Mouse (Mus musculus): ENCODE data around the gene Atad2b. TPM values are rescaled to one million over a fixed set of nuclear protein-coding genes. Genes with fewer than 3 reads are reported as not detected.

Gene Atad2b
- polyA plus RNA-seq, 1 experiment, result 25.5 TPM

DNA sequence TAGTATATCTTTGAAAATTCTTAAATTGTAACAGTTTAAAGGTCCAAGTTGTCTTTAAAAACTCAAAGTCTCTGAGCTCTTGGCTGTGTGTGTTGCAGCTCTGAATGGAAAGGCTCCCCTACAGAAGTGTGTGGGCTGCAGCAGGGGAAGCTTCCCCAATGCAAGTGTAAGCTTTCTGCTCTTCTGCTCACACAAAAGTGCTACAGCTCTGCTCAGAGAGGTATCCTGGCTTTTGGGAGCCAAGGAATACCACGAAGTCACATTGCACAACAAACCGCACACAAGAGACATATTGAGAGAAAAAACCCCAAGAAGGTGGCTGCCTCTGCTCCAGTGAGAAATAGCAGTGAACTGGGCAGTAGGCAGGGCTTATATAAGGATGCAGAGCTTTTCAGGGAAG, 120.9 kb downstream of the Atad2b start:
- TF ChIP-seq CTCF (IDR thresholded peaks at IDR 0.05; ENCODE audit: borderline replicate concordance, control insufficient read depth, extremely low read depth, insufficient read depth, low read length, poor library complexity), result no peak
- Histone ChIP-seq H3K27ac (ENCODE audit: control insufficient read depth, insufficient read depth, low read length) (no peak overlapping the region), H3K4me1 (replicated peaks; ENCODE audit: control insufficient read depth, insufficient read depth, low read length) (no peaks in the 10 kb centered on the region), H3K36me3 (ENCODE audit: control insufficient read depth, insufficient read depth, low read length) (peaks cover 23% of the 10 kb centered on the region), H3K27me3 (ENCODE audit: control insufficient read depth, insufficient read depth, low read length) (no peaks in the 10 kb centered on the region), H3K4me3 (ENCODE audit: control insufficient read depth, insufficient read depth, low read length) (no peak overlapping the region)
- 96% methylated on average over 2 of the region's 2 CpGs for WGBS
- no peak for DNase-seq

DNA sequence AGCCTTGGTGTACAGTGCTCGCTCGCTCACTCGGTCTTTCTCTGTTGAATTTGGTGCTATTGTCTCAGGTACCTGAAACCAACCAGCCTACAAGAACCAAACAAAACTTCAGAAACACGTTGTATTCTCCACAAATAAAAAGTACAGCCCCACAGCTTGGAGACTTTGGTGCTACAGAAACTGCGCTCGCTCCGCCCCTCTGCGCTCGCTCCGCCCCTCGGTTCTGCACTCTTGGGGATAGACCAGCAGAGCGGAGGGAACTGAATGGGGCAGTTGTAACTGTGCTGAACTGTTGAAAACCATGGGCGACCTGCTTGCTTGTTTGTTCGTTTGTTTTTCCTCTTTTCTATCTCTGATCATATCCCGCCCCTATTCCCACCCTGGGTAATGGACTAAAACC, 127.0 kb downstream of the Atad2b start:
- Histone ChIP-seq H3K4me1 (replicated peaks; ENCODE audit: control insufficient read depth, insufficient read depth, low read length) (no peaks in the 10 kb centered on the region), H3K27ac (ENCODE audit: control insufficient read depth, insufficient read depth, low read length) (no peak overlapping the region), H3K4me3 (ENCODE audit: control insufficient read depth, insufficient read depth, low read length) (no peak overlapping the region), H3K36me3 (ENCODE audit: control insufficient read depth, insufficient read depth, low read length) (peaks cover 9% of the 10 kb centered on the region), H3K27me3 (ENCODE audit: control insufficient read depth, insufficient read depth, low read length) (no peaks in the 10 kb centered on the region)
- WGBS, result 96% methylated on average over 15 of the region's 15 CpGs
- TF ChIP-seq POLR2A (IDR thresholded peaks at IDR 0.05; ENCODE audit: control insufficient read depth, extremely low read depth, insufficient read depth, low read length, poor library complexity) (no peak), CTCF (IDR thresholded peaks at IDR 0.05; ENCODE audit: borderline replicate concordance, control insufficient read depth, extremely low read depth, insufficient read depth, low read length, poor library complexity) (no peak)
- DNase-seq, result no peak

DNA sequence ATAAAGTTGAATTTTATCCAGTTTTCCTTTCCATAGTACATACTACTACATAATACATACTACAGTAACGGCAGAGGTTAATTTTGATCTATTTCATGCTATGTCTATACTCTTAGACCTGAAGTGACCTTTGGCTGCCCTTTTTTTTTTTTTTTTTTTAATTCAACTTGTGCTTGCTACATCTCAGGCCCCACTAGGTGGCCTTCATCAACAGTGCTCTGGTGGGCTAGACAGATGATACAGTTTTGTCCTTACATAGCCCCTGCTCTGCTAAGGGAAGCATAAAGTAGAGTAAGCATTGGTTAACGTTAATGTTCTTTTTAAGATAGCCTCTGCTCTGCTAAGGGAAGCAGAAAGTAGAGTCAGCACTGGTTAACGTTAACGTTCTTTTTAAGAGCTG, 131.0 kb downstream of the Atad2b start:
- TF ChIP-seq POLR2A (IDR thresholded peaks at IDR 0.05; ENCODE audit: control insufficient read depth, extremely low read depth, insufficient read depth, low read length, poor library complexity), result no peak
- TF ChIP-seq CTCF (IDR thresholded peaks at IDR 0.05; ENCODE audit: borderline replicate concordance, control insufficient read depth, extremely low read depth, insufficient read depth, low read length, poor library complexity), result no peak
- WGBS, result 98% methylated on average over 4 of the region's 4 CpGs
- DNase-seq, result no peak
- peaks cover 9% of the 10 kb centered on the region for H3K36me3 ChIP-seq (ENCODE audit: control insufficient read depth, insufficient read depth, low read length)
- H3K4me3 ChIP-seq (ENCODE audit: control insufficient read depth, insufficient read depth, low read length), result no peak overlapping the region
- no peak overlapping the region for H3K27ac ChIP-seq (ENCODE audit: control insufficient read depth, insufficient read depth, low read length)
- no peaks in the 10 kb centered on the region for H3K4me1 ChIP-seq (replicated peaks; ENCODE audit: control insufficient read depth, insufficient read depth, low read length)
- no peaks in the 10 kb centered on the region for H3K27me3 ChIP-seq (ENCODE audit: control insufficient read depth, insufficient read depth, low read length)

DNA sequence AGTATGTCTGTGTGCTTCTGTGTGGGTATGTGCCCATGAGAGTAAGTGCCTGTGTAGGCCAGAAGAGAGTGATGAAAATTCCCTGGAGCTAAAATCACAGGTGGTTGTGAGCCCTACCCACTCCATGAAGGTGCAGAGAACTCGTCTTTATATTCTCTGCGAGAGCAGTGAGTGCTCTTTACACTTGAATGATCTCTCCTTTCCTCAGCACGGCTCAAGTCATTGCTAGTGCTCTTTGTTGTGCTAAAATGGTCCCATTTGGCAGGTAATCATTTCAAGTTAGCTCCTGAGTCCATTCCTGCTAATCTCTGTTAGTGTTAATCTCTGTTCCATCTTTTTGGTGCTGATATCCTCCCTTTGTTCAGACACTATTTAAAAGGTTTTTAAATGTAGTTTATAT, 150.4 kb downstream of the Atad2b start:
- Histone ChIP-seq H3K4me1 (replicated peaks; ENCODE audit: control insufficient read depth, insufficient read depth, low read length) (no peaks in the 10 kb centered on the region), H3K4me3 (ENCODE audit: control insufficient read depth, insufficient read depth, low read length) (no peak overlapping the region), H3K27ac (ENCODE audit: control insufficient read depth, insufficient read depth, low read length) (no peak overlapping the region), H3K27me3 (ENCODE audit: control insufficient read depth, insufficient read depth, low read length) (no peaks in the 10 kb centered on the region), H3K36me3 (ENCODE audit: control insufficient read depth, insufficient read depth, low read length) (no peaks in the 10 kb centered on the region)
- TF ChIP-seq CTCF (IDR thresholded peaks at IDR 0.05; ENCODE audit: borderline replicate concordance, control insufficient read depth, extremely low read depth, insufficient read depth, low read length, poor library complexity) (no peak), POLR2A (IDR thresholded peaks at IDR 0.05; ENCODE audit: control insufficient read depth, extremely low read depth, insufficient read depth, low read length, poor library complexity) (no peak)
- WGBS, result 59% methylated on average over 3 of the region's 3 CpGs
- no peak for DNase-seq

DNA sequence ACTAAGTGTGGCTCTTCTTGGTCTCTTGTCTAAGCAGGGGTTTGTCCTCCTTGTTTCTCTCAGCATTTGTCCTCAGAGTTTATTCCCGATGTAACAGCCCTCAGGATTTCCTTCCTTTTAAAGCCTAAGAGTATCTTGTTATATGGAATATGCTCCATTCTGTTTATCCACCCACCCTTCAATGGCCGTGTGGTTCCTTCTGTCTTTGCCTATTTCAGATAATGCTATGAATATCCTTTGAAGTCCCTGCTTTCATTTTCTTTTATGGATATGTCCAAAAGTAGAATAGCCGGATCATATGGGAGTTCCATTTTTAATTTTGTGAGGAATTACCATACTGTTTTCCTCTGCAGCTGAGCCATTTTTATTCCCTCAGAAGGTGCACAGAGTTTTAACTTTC, 153.0 kb downstream of the Atad2b start:
- WGBS, result 92% methylated on average over 3 of the region's 3 CpGs
- TF ChIP-seq CTCF (IDR thresholded peaks at IDR 0.05; ENCODE audit: borderline replicate concordance, control insufficient read depth, extremely low read depth, insufficient read depth, low read length, poor library complexity), result no peak
- no peak for TF ChIP-seq POLR2A (IDR thresholded peaks at IDR 0.05; ENCODE audit: control insufficient read depth, extremely low read depth, insufficient read depth, low read length, poor library complexity)
- H3K4me1 ChIP-seq (replicated peaks; ENCODE audit: control insufficient read depth, insufficient read depth, low read length), result no peaks in the 10 kb centered on the region
- no peaks in the 10 kb centered on the region for H3K27me3 ChIP-seq (ENCODE audit: control insufficient read depth, insufficient read depth, low read length)
- no peak overlapping the region for H3K4me3 ChIP-seq (ENCODE audit: control insufficient read depth, insufficient read depth, low read length)
- H3K27ac ChIP-seq (ENCODE audit: control insufficient read depth, insufficient read depth, low read length), result no peak overlapping the region
- H3K36me3 ChIP-seq (ENCODE audit: control insufficient read depth, insufficient read depth, low read length), result no peaks in the 10 kb centered on the region
- no peak for DNase-seq

DNA sequence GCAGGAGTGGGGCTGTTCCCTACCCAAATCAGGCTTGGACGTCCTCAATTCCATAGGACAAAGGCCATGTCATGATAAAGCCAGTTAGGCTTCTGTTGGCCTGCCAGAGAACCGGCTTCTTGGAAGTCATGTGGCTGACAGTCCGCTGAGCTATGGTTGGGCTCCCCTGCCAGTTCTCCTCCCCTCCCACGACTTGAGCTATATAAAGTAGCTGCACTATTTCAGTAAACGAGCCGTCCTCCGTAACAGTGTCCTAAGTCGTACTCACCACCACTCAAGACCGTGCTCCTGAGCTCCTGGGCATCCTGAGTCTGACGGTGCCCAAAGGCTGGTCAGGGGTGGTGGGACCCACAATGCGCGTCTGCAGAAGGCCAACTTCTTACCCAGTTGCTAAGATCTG, 156.0 kb downstream of the Atad2b start:
- TF ChIP-seq POLR2A (IDR thresholded peaks at IDR 0.05; ENCODE audit: control insufficient read depth, extremely low read depth, insufficient read depth, low read length, poor library complexity), result no peak
- TF ChIP-seq CTCF (IDR thresholded peaks at IDR 0.05; ENCODE audit: borderline replicate concordance, control insufficient read depth, extremely low read depth, insufficient read depth, low read length, poor library complexity), result no peak
- DNase-seq, result no peak
- no peak overlapping the region for H3K27ac ChIP-seq (ENCODE audit: control insufficient read depth, insufficient read depth, low read length)
- no peaks in the 10 kb centered on the region for H3K36me3 ChIP-seq (ENCODE audit: control insufficient read depth, insufficient read depth, low read length)
- WGBS, result 93% methylated on average over 12 of the region's 12 CpGs
- H3K4me1 ChIP-seq (replicated peaks; ENCODE audit: control insufficient read depth, insufficient read depth, low read length), result no peaks in the 10 kb centered on the region
- H3K4me3 ChIP-seq (ENCODE audit: control insufficient read depth, insufficient read depth, low read length), result no peak overlapping the region
- H3K27me3 ChIP-seq (ENCODE audit: control insufficient read depth, insufficient read depth, low read length), result no peaks in the 10 kb centered on the region

DNA sequence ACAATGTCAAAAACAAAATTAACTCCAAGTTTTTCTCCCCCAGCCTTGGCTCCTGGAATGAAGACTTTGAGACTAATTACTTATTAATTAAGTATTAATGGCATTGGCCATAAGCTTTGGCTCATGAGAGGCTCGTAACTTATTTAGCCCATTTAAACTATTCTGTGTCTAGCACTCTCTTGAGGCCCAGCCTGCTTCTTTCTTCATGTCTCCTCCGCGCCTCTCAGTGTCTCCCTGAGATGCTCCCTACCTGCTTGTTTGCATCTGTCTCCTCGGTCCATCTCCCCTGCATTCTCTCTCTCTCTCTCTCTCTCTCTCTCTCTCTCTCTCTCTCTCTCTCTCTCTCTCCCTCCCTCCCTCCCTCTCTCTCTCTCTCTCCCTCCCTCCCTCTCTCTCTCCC, 164.3 kb downstream of the Atad2b start:
- DNase-seq, result no peak
- Histone ChIP-seq H3K4me3 (ENCODE audit: control insufficient read depth, insufficient read depth, low read length) (no peak overlapping the region), H3K27me3 (ENCODE audit: control insufficient read depth, insufficient read depth, low read length) (no peaks in the 10 kb centered on the region), H3K27ac (ENCODE audit: control insufficient read depth, insufficient read depth, low read length) (no peak overlapping the region), H3K36me3 (ENCODE audit: control insufficient read depth, insufficient read depth, low read length) (no peaks in the 10 kb centered on the region), H3K4me1 (replicated peaks; ENCODE audit: control insufficient read depth, insufficient read depth, low read length) (no peaks in the 10 kb centered on the region)
- WGBS, result 94% methylated on average over 4 of the region's 4 CpGs
- no peak for TF ChIP-seq POLR2A (IDR thresholded peaks at IDR 0.05; ENCODE audit: control insufficient read depth, extremely low read depth, insufficient read depth, low read length, poor library complexity)
- no peak for TF ChIP-seq CTCF (IDR thresholded peaks at IDR 0.05; ENCODE audit: borderline replicate concordance, control insufficient read depth, extremely low read depth, insufficient read depth, low read length, poor library complexity)
